Mouse (Mus musculus) MEL (cell line): ENCODE data around the gene Cd83. TPM values are rescaled to one million over a fixed set of nuclear protein-coding genes. Genes with fewer than 3 reads are reported as not detected.

Source experiments
- DNase-seq: peaks from one replicate; pipeline ENCODE4 v3.0.0; 2011; ENCODE audit warnings: low read depth, low spot score
- H3K27ac ChIP-seq: 2 replicates; pipeline ENCODE4 v1.5.1; 2012; ENCODE audit warnings: low read depth, mild to moderate bottlenecking, control low read depth, low read length, moderate library complexity; ENCODE audit not compliant: control insufficient read depth
- H3K27me3 ChIP-seq, 2 experiments: fragments of 150-350 bp in 1 of 2; sonication (generic) in 1 of 2; 2 replicates each; pipeline ENCODE4 v1.6.1; 2012; ENCODE audit warnings: low read length in 2 of 2, mild to moderate bottlenecking in 2 of 2, improper control_type of control experiment in 1 of 2, moderate library complexity in 1 of 2; ENCODE audit not compliant: insufficient read depth in 2 of 2, control insufficient read depth in 1 of 2
- H3K36me3 ChIP-seq, 2 experiments: 2 replicates each; pipeline ENCODE4 v1.6.1; 2012 to 2014; ENCODE audit warnings: low read length in 2 of 2, improper control_type of control experiment in 1 of 2, inconsistent platforms in 1 of 2, mild to moderate bottlenecking in 1 of 2; ENCODE audit not compliant: insufficient read depth in 2 of 2, control insufficient read depth in 1 of 2
- H3K4me1 ChIP-seq, 2 experiments: fragments of 150-350 bp in 1 of 2; sonication (generic) in 1 of 2; 2 replicates each; pipeline ENCODE4 v1.6.1; 2012; ENCODE audit warnings: low read length in 2 of 2, improper control_type of control experiment in 1 of 2, mild to moderate bottlenecking in 1 of 2; ENCODE audit not compliant: insufficient read depth in 2 of 2, control insufficient read depth in 1 of 2
- H3K4me3 ChIP-seq, 2 experiments: fragments of 150-350 bp in 1 of 2; sonication (generic) in 1 of 2; 2 replicates each; pipeline ENCODE4 v1.5.1; 2012; ENCODE audit warnings: low read depth in 2 of 2, low read length in 2 of 2, mild to moderate bottlenecking in 2 of 2, moderate library complexity in 2 of 2, control low read depth in 1 of 2, improper control_type of control experiment in 1 of 2; ENCODE audit not compliant: control insufficient read depth in 1 of 2, insufficient read depth in 1 of 2
- H3K79me2 ChIP-seq: 2 replicates; pipeline ENCODE4 v1.6.1; 2012; ENCODE audit warnings: mild to moderate bottlenecking, low read length, moderate library complexity; ENCODE audit not compliant: control insufficient read depth, poor library complexity, insufficient read depth
- H3K9ac ChIP-seq: 2 replicates; pipeline ENCODE4 v1.6.1; 2012; ENCODE audit warnings: low read depth, mild to moderate bottlenecking, control low read depth, low read length, moderate library complexity; ENCODE audit not compliant: control insufficient read depth, poor library complexity, severe bottlenecking
- H3K9me3 ChIP-seq: fragments of 150-350 bp; sonication (generic); replicated peaks from 2 replicates; pipeline ENCODE4 v1.6.1; 2012; ENCODE audit warnings: mild to moderate bottlenecking, low read length, improper control_type of control experiment, moderate library complexity; ENCODE audit not compliant: insufficient read depth
- CHD1 ChIP-seq: IDR thresholded peaks from 2 replicates; pipeline ENCODE4 v1.6.1; 2012; ENCODE audit warnings: low read depth, mild to moderate bottlenecking, inconsistent platforms, low read length, improper control_type of control experiment
- CTCF ChIP-seq, 3 experiments: IDR thresholded peaks in 2 of 3; conservative IDR thresholded peaks in 1 of 3; 2 replicates each; pipeline ENCODE4 v1.5.1; 2011 to 2012; ENCODE audit warnings: low read length in 3 of 3, low read depth in 2 of 3, mild to moderate bottlenecking in 2 of 3, improper control_type of control experiment in 1 of 3, inconsistent platforms in 1 of 3, mixed read lengths in 1 of 3, moderate library complexity in 1 of 3; ENCODE audit not compliant: control insufficient read depth in 1 of 3, insufficient read depth in 1 of 3, poor library complexity in 1 of 3, severe bottlenecking in 1 of 3
- ELF1 ChIP-seq: IDR thresholded peaks from 2 replicates; pipeline ENCODE4 v1.6.1; 2014; ENCODE audit warnings: low read depth, mild to moderate bottlenecking, inconsistent platforms, low read length, improper control_type of control experiment, moderate library complexity
- MAFK ChIP-seq: IDR thresholded peaks from 2 replicates; pipeline ENCODE4 v1.6.1; 2011; ENCODE audit warnings: low read depth, mild to moderate bottlenecking, low read length, improper control_type of control experiment, borderline replicate concordance
- MAZ ChIP-seq: IDR thresholded peaks from 2 replicates; pipeline ENCODE4 v1.6.1; 2012; ENCODE audit warnings: low read depth, mild to moderate bottlenecking, inconsistent platforms, low read length, improper control_type of control experiment
- MEF2A ChIP-seq: IDR thresholded peaks from 2 replicates; pipeline ENCODE4 v1.6.1; 2014; ENCODE audit warnings: low read depth, mild to moderate bottlenecking, inconsistent platforms, low read length, improper control_type of control experiment; ENCODE audit not compliant: poor library complexity, insufficient replicate concordance, severe bottlenecking; ENCODE audit errors: extremely low read depth
- POLR2A ChIP-seq, 2 experiments: IDR thresholded peaks; 2 replicates each; pipeline ENCODE4 v1.6.1; 2011 to 2012; ENCODE audit warnings: low read length in 2 of 2, mild to moderate bottlenecking in 2 of 2, control low read depth in 1 of 2, improper control_type of control experiment in 1 of 2, low read depth in 1 of 2, moderate library complexity in 1 of 2; ENCODE audit not compliant: control insufficient read depth in 1 of 2, insufficient read depth in 1 of 2, poor library complexity in 1 of 2
- RAD21 ChIP-seq: IDR thresholded peaks from 2 replicates; pipeline ENCODE4 v1.6.1; 2011; ENCODE audit warnings: mild to moderate bottlenecking, low read depth, low read length, improper control_type of control experiment
- UBTF ChIP-seq: IDR thresholded peaks from 2 replicates; pipeline ENCODE4 v1.6.1; 2012; ENCODE audit warnings: low read depth, mild to moderate bottlenecking, inconsistent platforms, low read length, improper control_type of control experiment, moderate library complexity, borderline replicate concordance; ENCODE audit not compliant: insufficient read depth
- USF1 ChIP-seq: IDR thresholded peaks from 2 replicates; pipeline ENCODE4 v1.6.1; 2014; ENCODE audit warnings: low read depth, mild to moderate bottlenecking, inconsistent platforms, low read length, improper control_type of control experiment, moderate library complexity
- ZC3H11A ChIP-seq: IDR thresholded peaks from 2 replicates; pipeline ENCODE4 v1.6.1; 2012; ENCODE audit warnings: low read depth, mild to moderate bottlenecking, inconsistent platforms, low read length, improper control_type of control experiment
- ZKSCAN1 ChIP-seq: IDR thresholded peaks from 2 replicates; pipeline ENCODE4 v1.6.1; 2012; ENCODE audit warnings: low read depth, mild to moderate bottlenecking, inconsistent platforms, low read length, improper control_type of control experiment, moderate library complexity
- ZMIZ1 ChIP-seq: IDR thresholded peaks from 2 replicates; pipeline ENCODE4 v1.6.1; 2012; ENCODE audit warnings: low read depth, mild to moderate bottlenecking, inconsistent platforms, low read length, improper control_type of control experiment, moderate library complexity
- polyA plus RNA-seq, 2 experiments: library from polyadenylated mRNA; stranded (reverse) in 1 of 2; unstranded in 1 of 2; fragments of >175 nt in 1 of 2; fragments of >200 nt in 1 of 2; gene quantifications; 2 replicates each; pipeline versions ENCODE4 v1.2.1 to v1.2.4; 2012; ENCODE audit warnings: low replicate concordance in 2 of 2, low read depth in 1 of 2; ENCODE audit not compliant: insufficient read length in 2 of 2, insufficient read depth in 1 of 2, missing spikeins in 1 of 2
- total RNA-seq: library from RNA; depleted of rRNA; stranded (reverse); fragments of 300-350 nt; gene quantifications from 2 replicates; pipeline ENCODE4 v1.2.3, GENCODE M21; 2012

The Cd83 gene
- total and polyA plus RNA-seq, 3 experiments, result not detected

- no peak overlapping the region for H3K4me3 ChIP-seq
- TF ChIP-seq MAZ (no peak), POLR2A (IDR thresholded peaks at IDR 0.05; ENCODE audit: control insufficient read depth in 1 of 2, insufficient read depth in 1 of 2, low read depth in 1 of 2, low read length in 2 of 2, poor library complexity in 1 of 2) (no peak), MEF2A (no peak), CTCF (IDR thresholded peaks at IDR 0.05 in 2 of 3, conservative IDR thresholded peaks at IDR 0.05 in 1 of 3; ENCODE audit: control insufficient read depth in 1 of 3, insufficient read depth in 1 of 3, low read depth in 2 of 3, low read length in 3 of 3, poor library complexity in 1 of 3, severe bottlenecking in 1 of 3) (no peak), USF1 (no peak)
- TF ChIP-seq, all 39 proteins: peak for 0
- H3K36me3 ChIP-seq, result no peaks in the 10 kb centered on the region
- DNase-seq, result no peak
- no peaks in the 10 kb centered on the region for H3K4me1 ChIP-seq
- H3K9ac ChIP-seq, result no peak overlapping the region
- H3K79me2 ChIP-seq, result no peaks in the 10 kb centered on the region
- no peaks in the 10 kb centered on the region; a peak in 1 of 4 replicates for H3K27me3 ChIP-seq
- H3K27ac ChIP-seq, result no peak overlapping the region
- H3K9me3 ChIP-seq, result no peaks in the 10 kb centered on the region
Measured at GRCm38 (mm10) chr13:43845151-43845550, 60.6 kb downstream of the Cd83 start.

GRCm38 (mm10) chr13:43847186-43847585 is 62.6 kb downstream of the Cd83 start:
- H3K36me3 ChIP-seq, result no peaks in the 10 kb centered on the region
- no peaks in the 10 kb centered on the region for H3K9me3 ChIP-seq
- H3K9ac ChIP-seq, result no peak overlapping the region
- TF ChIP-seq ZMIZ1, result no peak
- TF ChIP-seq RAD21, result no peak
- no peak for TF ChIP-seq MAFK
- TF ChIP-seq ZC3H11A, result no peak
- TF ChIP-seq ZKSCAN1, result no peak
- TF ChIP-seq CHD1, result no peak
- no peak for TF ChIP-seq ELF1
- no peaks in the 10 kb centered on the region for H3K4me1 ChIP-seq
- no peaks in the 10 kb centered on the region for H3K27me3 ChIP-seq
- DNase-seq, result no peak
- no peak overlapping the region for H3K27ac ChIP-seq
- no peak overlapping the region for H3K4me3 ChIP-seq
- no peaks in the 10 kb centered on the region for H3K79me2 ChIP-seq

GRCm38 (mm10) chr13:43849816-43850215 is 65.2 kb downstream of the Cd83 start:
- Histone ChIP-seq H3K27me3 (no peaks in the 10 kb centered on the region), H3K4me3 (no peak overlapping the region), H3K79me2 (no peaks in the 10 kb centered on the region), H3K9me3 (no peaks in the 10 kb centered on the region), H3K4me1 (no peaks in the 10 kb centered on the region), H3K9ac (no peak overlapping the region), H3K27ac (no peak overlapping the region), H3K36me3 (no peaks in the 10 kb centered on the region)
- DNase-seq, result no peak
- no peak for TF ChIP-seq CTCF (IDR thresholded peaks at IDR 0.05 in 2 of 3, conservative IDR thresholded peaks at IDR 0.05 in 1 of 3; ENCODE audit: control insufficient read depth in 1 of 3, insufficient read depth in 1 of 3, low read depth in 2 of 3, low read length in 3 of 3, poor library complexity in 1 of 3, severe bottlenecking in 1 of 3)
- no peak for TF ChIP-seq CHD1
- TF ChIP-seq UBTF, result no peak
